Mouse (Mus musculus) small intestine, adult 2 months (tissue): ENCODE results near the gene Cyp19a1.

Source experiments
- CTCF ChIP-seq: fragments of 200-500 bp; IDR thresholded peaks from 2 replicates; pipeline ENCODE4 v1.5.1; 2012; ENCODE audit warnings: low read depth, mild to moderate bottlenecking, control low read depth, inconsistent platforms, low read length, moderate library complexity, mixed read lengths; ENCODE audit not compliant: insufficient replicate concordance, insufficient read length; ENCODE audit errors: extremely low read depth
- POLR2A ChIP-seq: fragments of 200-500 bp; IDR thresholded peaks from 2 replicates; pipeline ENCODE4 v1.6.1; 2012; ENCODE audit warnings: low read depth, mild to moderate bottlenecking, control low read depth, inconsistent platforms, low read length, moderate library complexity

GRCm38 (mm10) chr9:54264754-54265153, 3.2 kb downstream of the Cyp19a1 start:
- TF ChIP-seq POLR2A: no peak
- TF ChIP-seq CTCF: no peak
